Mouse (Mus musculus): ENCODE data around the gene Siah2. TPM values are rescaled to one million over a fixed set of nuclear protein-coding genes. Genes with fewer than 3 reads are reported as not detected.

Siah2 gene
- polyA plus RNA-seq, 1 experiment from 2014 or later, result 8.4 TPM

GRCm38 (mm10) chr3:58702329-58702728 is 10.1 kb upstream of the Siah2 start:
- Histone ChIP-seq H3K4me3 (ENCODE audit: low read length) (no peak overlapping the region), H3K27ac (ENCODE audit: low read depth, low read length) (no peak overlapping the region), H3K4me1 (ENCODE audit: control insufficient read depth, insufficient read depth, low read depth, low read length) (no peaks in the 10 kb centered on the region), H3K27me3 (replicated peaks; ENCODE audit: control insufficient read depth, insufficient read depth, low read length) (no peaks in the 10 kb centered on the region), H3K9ac (ENCODE audit: low read depth, low read length) (no peak overlapping the region), H3K9me3 (ENCODE audit: control insufficient read depth, low read length) (no peaks in the 10 kb centered on the region), H3K4me2 (ENCODE audit: low read length) (no peak overlapping the region), H3K36me3 (ENCODE audit: control insufficient read depth, insufficient read depth, low read length) (no peaks in the 10 kb centered on the region)
- WGBS, result 100% methylated on average over 1 of the region's 1 CpGs
- no peak for ATAC-seq

- Histone ChIP-seq H3K4me2 (ENCODE audit: low read length) (no peak overlapping the region), H3K9ac (ENCODE audit: low read depth, low read length) (no peak overlapping the region), H3K4me3 (ENCODE audit: low read length) (no peak overlapping the region), H3K27ac (ENCODE audit: low read depth, low read length) (no peak overlapping the region), H3K36me3 (ENCODE audit: control insufficient read depth, insufficient read depth, low read length) (no peaks in the 10 kb centered on the region), H3K9me3 (ENCODE audit: control insufficient read depth, low read length) (no peaks in the 10 kb centered on the region), H3K4me1 (ENCODE audit: control insufficient read depth, insufficient read depth, low read depth, low read length) (no peaks in the 10 kb centered on the region), H3K27me3 (replicated peaks; ENCODE audit: control insufficient read depth, insufficient read depth, low read length) (no peaks in the 10 kb centered on the region)
- no peak for ATAC-seq
- WGBS, result 84% methylated on average over 1 of the region's 1 CpGs
These were observed 9.2 kb upstream of the Siah2 start for GRCm38 (mm10) chr3:58701441-58701840.

GRCm38 (mm10) chr3:58697926-58698325 is 5.7 kb upstream of the Siah2 start:
- Histone ChIP-seq H3K36me3 (ENCODE audit: control insufficient read depth, insufficient read depth, low read length) (no peaks in the 10 kb centered on the region), H3K27me3 (replicated peaks; ENCODE audit: control insufficient read depth, insufficient read depth, low read length) (no peaks in the 10 kb centered on the region), H3K4me3 (ENCODE audit: low read length) (no peak overlapping the region), H3K4me2 (ENCODE audit: low read length) (no peak overlapping the region), H3K9me3 (ENCODE audit: control insufficient read depth, low read length) (no peaks in the 10 kb centered on the region), H3K4me1 (ENCODE audit: control insufficient read depth, insufficient read depth, low read depth, low read length) (peaks cover under 1% of the 10 kb centered on the region; the same call in 1 of the 2 replicates), H3K9ac (ENCODE audit: low read depth, low read length) (no peak overlapping the region), H3K27ac (ENCODE audit: low read depth, low read length) (no peak overlapping the region)
- ATAC-seq, result no peak
- WGBS, result 85% methylated on average over 4 of the region's 4 CpGs

GRCm38 (mm10) chr3:58696806-58697205 is 4.6 kb upstream of the Siah2 start:
- Histone ChIP-seq H3K4me2 (ENCODE audit: low read length) (no peak overlapping the region), H3K36me3 (ENCODE audit: control insufficient read depth, insufficient read depth, low read length) (no peaks in the 10 kb centered on the region), H3K27ac (ENCODE audit: low read depth, low read length) (no peak overlapping the region), H3K9me3 (ENCODE audit: control insufficient read depth, low read length) (no peaks in the 10 kb centered on the region), H3K4me3 (ENCODE audit: low read length) (no peak overlapping the region), H3K9ac (ENCODE audit: low read depth, low read length) (no peak overlapping the region), H3K4me1 (ENCODE audit: control insufficient read depth, insufficient read depth, low read depth, low read length) (peaks cover 4% of the 10 kb centered on the region; the same call in 1 of the 2 replicates), H3K27me3 (replicated peaks; ENCODE audit: control insufficient read depth, insufficient read depth, low read length) (no peaks in the 10 kb centered on the region)
- ATAC-seq, result no peak
- 47% methylated on average over 3 of the region's 3 CpGs for WGBS

DNA sequence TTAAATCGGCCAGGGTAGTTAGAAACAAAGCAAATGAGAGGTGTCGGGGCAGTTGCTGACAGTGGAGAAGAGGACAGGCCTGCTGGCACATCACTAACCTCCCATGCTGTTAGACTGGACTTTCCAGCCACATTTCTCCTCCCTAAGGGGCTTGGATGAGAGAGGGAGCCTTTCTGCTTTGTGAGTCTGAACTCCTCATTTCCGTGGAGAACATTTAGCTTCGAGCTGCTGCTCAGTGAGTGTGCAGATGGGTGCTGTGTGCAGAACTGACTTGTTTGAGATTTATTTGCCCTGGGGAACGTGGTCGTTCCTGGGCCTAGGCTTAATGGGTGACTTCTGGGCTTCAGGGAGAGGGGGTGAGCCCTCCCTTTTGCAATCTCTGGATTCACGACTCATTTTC is 3.3 kb upstream of the Siah2 start:
- Histone ChIP-seq H3K36me3 (ENCODE audit: control insufficient read depth, insufficient read depth, low read length) (no peaks in the 10 kb centered on the region), H3K27ac (ENCODE audit: low read depth, low read length) (no peak overlapping the region), H3K9ac (ENCODE audit: low read depth, low read length) (no peak overlapping the region), H3K4me1 (ENCODE audit: control insufficient read depth, insufficient read depth, low read depth, low read length) (peaks cover 4% of the 10 kb centered on the region; the same call in 1 of the 2 replicates), H3K27me3 (replicated peaks; ENCODE audit: control insufficient read depth, insufficient read depth, low read length) (no peaks in the 10 kb centered on the region), H3K9me3 (ENCODE audit: control insufficient read depth, low read length) (no peaks in the 10 kb centered on the region), H3K4me2 (ENCODE audit: low read length) (no peak overlapping the region), H3K4me3 (ENCODE audit: low read length) (no peak overlapping the region)
- ATAC-seq, result no peak
- WGBS, result 57% methylated on average over 7 of the region's 7 CpGs

DNA sequence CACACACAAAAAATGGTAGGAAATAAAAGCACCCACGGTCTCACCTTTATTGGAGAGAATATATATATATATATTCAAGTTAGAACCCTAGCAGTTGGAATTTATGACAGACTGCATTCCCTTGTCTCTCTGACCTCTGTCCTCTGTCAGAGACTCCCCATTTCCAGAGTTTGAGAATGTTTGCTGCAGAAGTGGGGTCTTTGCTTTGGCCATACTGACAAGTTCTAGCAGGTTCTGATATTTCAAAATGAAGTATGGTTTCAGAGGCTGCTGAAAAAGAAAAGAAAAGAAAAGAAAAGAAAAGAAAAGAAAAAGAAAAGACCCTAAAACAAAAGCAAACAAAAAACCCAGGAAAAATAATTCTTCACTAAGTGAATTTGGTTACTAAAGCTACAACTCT is 2.8 kb upstream of the Siah2 start:
- H3K9ac ChIP-seq (ENCODE audit: low read depth, low read length), result no peak overlapping the region
- H3K27ac ChIP-seq (ENCODE audit: low read depth, low read length), result no peak overlapping the region
- H3K36me3 ChIP-seq (ENCODE audit: control insufficient read depth, insufficient read depth, low read length), result no peaks in the 10 kb centered on the region
- 85% methylated on average over 1 of the region's 1 CpGs for WGBS
- H3K27me3 ChIP-seq (replicated peaks; ENCODE audit: control insufficient read depth, insufficient read depth, low read length), result no peaks in the 10 kb centered on the region
- no peak overlapping the region for H3K4me2 ChIP-seq (ENCODE audit: low read length)
- H3K9me3 ChIP-seq (ENCODE audit: control insufficient read depth, low read length), result no peaks in the 10 kb centered on the region
- ATAC-seq, result no peak
- no peak overlapping the region for H3K4me3 ChIP-seq (ENCODE audit: low read length)
- H3K4me1 ChIP-seq (ENCODE audit: control insufficient read depth, insufficient read depth, low read depth, low read length), result peaks cover 7% of the 10 kb centered on the region; the same call in 1 of the 2 replicates

GRCm38 (mm10) chr3:58693331-58693730 is 1.1 kb upstream of the Siah2 start:
- Histone ChIP-seq H3K9ac (ENCODE audit: low read depth, low read length) (no peak overlapping the region), H3K4me3 (ENCODE audit: low read length) (no peak overlapping the region), H3K27me3 (replicated peaks; ENCODE audit: control insufficient read depth, insufficient read depth, low read length) (no peaks in the 10 kb centered on the region), H3K27ac (ENCODE audit: low read depth, low read length) (no peak overlapping the region), H3K4me2 (ENCODE audit: low read length) (no peak overlapping the region), H3K9me3 (ENCODE audit: control insufficient read depth, low read length) (no peaks in the 10 kb centered on the region), H3K36me3 (ENCODE audit: control insufficient read depth, insufficient read depth, low read length) (no peaks in the 10 kb centered on the region), H3K4me1 (ENCODE audit: control insufficient read depth, insufficient read depth, low read depth, low read length) (peaks cover 16% of the 10 kb centered on the region)
- ATAC-seq, result no peak
- WGBS, result 86% methylated on average over 7 of the region's 7 CpGs

- no peaks in the 10 kb centered on the region for H3K36me3 ChIP-seq (ENCODE audit: control insufficient read depth, insufficient read depth, low read length)
- peak overlapping the region; percentile 95 for H3K4me3 ChIP-seq (ENCODE audit: low read length)
- ATAC-seq, result peak; percentile 8; the same call in 1 of the 2 replicates
- WGBS, result under 1% methylated on average over 37 of the region's 65 CpGs
- peak overlapping the region; percentile 93 for H3K27ac ChIP-seq (ENCODE audit: low read depth, low read length)
- H3K9ac ChIP-seq (ENCODE audit: low read depth, low read length), result peak overlapping the region; percentile 92
- no peaks in the 10 kb centered on the region for H3K27me3 ChIP-seq (replicated peaks; ENCODE audit: control insufficient read depth, insufficient read depth, low read length)
- no peaks in the 10 kb centered on the region for H3K9me3 ChIP-seq (ENCODE audit: control insufficient read depth, low read length)
- peaks cover 16% of the 10 kb centered on the region for H3K4me1 ChIP-seq (ENCODE audit: control insufficient read depth, insufficient read depth, low read depth, low read length)
- peak overlapping the region; percentile 68 for H3K4me2 ChIP-seq (ENCODE audit: low read length)
These were observed 743 bp downstream of the Siah2 start for GRCm38 (mm10) chr3:58691374-58691939.

GRCm38 (mm10) chr3:58690619-58691373 is 1.4 kb downstream of the Siah2 start:
- Histone ChIP-seq H3K4me2 (ENCODE audit: low read length) (peak overlapping the region; percentile 68), H3K27me3 (replicated peaks; ENCODE audit: control insufficient read depth, insufficient read depth, low read length) (no peaks in the 10 kb centered on the region), H3K9me3 (ENCODE audit: control insufficient read depth, low read length) (no peaks in the 10 kb centered on the region), H3K4me1 (ENCODE audit: control insufficient read depth, insufficient read depth, low read depth, low read length) (peaks cover 16% of the 10 kb centered on the region), H3K9ac (ENCODE audit: low read depth, low read length) (peak overlapping the region; percentile 92), H3K27ac (ENCODE audit: low read depth, low read length) (peak overlapping the region; percentile 93), H3K36me3 (ENCODE audit: control insufficient read depth, insufficient read depth, low read length) (no peaks in the 10 kb centered on the region), H3K4me3 (ENCODE audit: low read length) (peak overlapping the region; percentile 95)
- 0% methylated on average over 24 of the region's 24 CpGs for WGBS
- ATAC-seq, result peak; percentile 28
